Mouse (Mus musculus) lung, postnatal 0 days (tissue): Measurements from ENCODE around the gene Tmem176a.

Source experiments
- CTCF ChIP-seq: IDR thresholded peaks from 2 replicates; pipeline ENCODE4 v1.5.1; 2016; ENCODE audit warnings: antibody characterized with exemption, mild to moderate bottlenecking
- EP300 ChIP-seq: IDR thresholded peaks from 2 replicates; pipeline ENCODE4 v1.6.1; 2016; ENCODE audit warnings: antibody characterized with exemption, mild to moderate bottlenecking, control low read depth

- TF ChIP-seq CTCF = no peak
- no peak for TF ChIP-seq EP300
Observed at GRCm38 (mm10) chr6:48894203-48894602, 53.5 kb downstream of the Tmem176a start.
